15 mouse cellular contexts compared by ENCODE assay signal in the genomic region with DNA sequence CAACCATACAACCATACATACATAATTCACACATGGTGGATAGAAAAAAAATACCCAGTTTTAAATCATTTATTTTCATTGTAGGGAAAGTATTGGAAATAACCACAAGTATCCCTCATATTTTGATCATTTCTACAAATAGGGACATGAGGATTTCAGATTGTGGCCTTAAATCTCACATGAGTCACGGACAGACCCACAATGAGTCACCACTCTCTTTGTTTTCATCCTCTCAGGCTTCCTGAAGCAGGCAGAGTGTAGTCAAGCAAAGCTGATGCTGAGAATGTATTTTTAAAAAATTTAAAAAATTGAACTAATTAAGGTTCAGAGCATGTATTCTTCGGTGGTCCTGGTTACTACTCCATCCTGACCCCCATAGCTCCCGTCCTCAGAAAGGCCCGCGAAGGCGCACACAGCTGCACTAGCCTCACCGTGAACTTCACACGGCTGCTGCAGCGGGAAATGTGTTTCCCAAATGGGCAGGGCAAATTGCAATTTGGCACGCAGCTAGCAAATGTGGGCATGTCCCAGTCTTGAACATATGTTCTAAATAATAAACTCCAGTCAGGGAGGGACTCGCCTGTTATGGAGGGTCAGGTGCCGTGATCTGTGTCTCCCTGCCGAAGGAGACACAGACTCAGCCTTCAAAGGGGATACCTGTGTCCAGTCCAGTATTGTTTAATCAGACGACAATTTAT.
DNase-seq lines count a peak whose midpoint lies in the region; ATAC-seq and TF ChIP-seq lines count a peak whose summit lies in the region.
"Had no signal": no experiment of that assay in that cellular context is flagged by ENCODE, and none has a peak within 500 bp of the region (broad histone marks: within the 10 kb centered on the region; RNA-seq: fewer than 3 reads in every experiment).

No protein-coding gene starts in this region.

- H3K4me1 ChIP-seq in forebrain, embryonic 14.5 days (ENCODE audit: control insufficient read depth, insufficient read depth, low read length): no peaks in the 10 kb centered on the region
- no peaks in the 10 kb centered on the region for H3K4me1 ChIP-seq in forebrain, embryonic 15.5 days
- peaks cover 4 to 24% of the 10 kb centered on the region in 2 experiments for H3K4me1 ChIP-seq in CH12.LX (ENCODE audit: control insufficient read depth in 1 of 2, insufficient read depth in 2 of 2)
- peaks cover 23% of the 10 kb centered on the region for H3K4me1 ChIP-seq in embryonic facial prominence, embryonic 13.5 days
- H3K4me1 ChIP-seq: liver, embryonic 13.5 days had no signal

- no peak overlapping the region for H3K4me2 ChIP-seq in forebrain, embryonic 14.5 days (ENCODE audit: low read length)
- no peak overlapping the region for H3K4me2 ChIP-seq in forebrain, embryonic 15.5 days (replicated peaks)
- no peak overlapping the region for H3K4me2 ChIP-seq in CH12.LX (ENCODE audit: insufficient read depth, low read depth, poor library complexity, severe bottlenecking)
- no peak overlapping the region for H3K4me2 ChIP-seq in embryonic facial prominence, embryonic 13.5 days
- peak overlapping the region; percentile 81 for H3K4me2 ChIP-seq in myocyte (ENCODE audit: low read depth)
- H3K4me2 ChIP-seq: liver, embryonic 13.5 days had no signal

- TF ChIP-seq POLR2A in CH12.LX (IDR thresholded peaks at IDR 0.05; ENCODE audit: low read depth, low read length) (no peak), myocyte (IDR thresholded peaks at IDR 0.05; ENCODE audit: insufficient read length, low read depth) (peak; percentile 22)

- no peak for TF ChIP-seq CTCF in CH12.LX (conservative IDR thresholded peaks at IDR 0.05 in 1 of 2, IDR thresholded peaks at IDR 0.05 in 1 of 2; ENCODE audit: low read depth in 2 of 2, low read length in 2 of 2)

- H3ac ChIP-seq in myocyte (ENCODE audit: control insufficient read depth, insufficient read length): no peak overlapping the region

- no peak overlapping the region for H3K4me3 ChIP-seq in forebrain, embryonic 14.5 days (ENCODE audit: low read depth, low read length)
- H3K4me3 ChIP-seq in forebrain, embryonic 15.5 days: no peak overlapping the region
- H3K4me3 ChIP-seq in CH12.LX (replicated peaks in 1 of 3; ENCODE audit: low read depth in 2 of 3, low read length in 2 of 3, poor library complexity in 1 of 3) (no peak overlapping the region), myocyte (peak overlapping the region; percentile 1)
- H3K4me3 ChIP-seq in embryonic facial prominence, embryonic 13.5 days: no peak overlapping the region
- H3K4me3 ChIP-seq: heart, adult 2 months; liver, embryonic 13.5 days had no signal

- in situ Hi-C loops in CH12.LX (cut with MboI; ENCODE audit: low pct_ligation_motif_present, low pct_unique_long_range_greater_than_20kb, low sequenced_read_pairs): no loop called here

- TF ChIP-seq EP300 in CH12.LX (IDR thresholded peaks at IDR 0.05; ENCODE audit: low read length): no peak

- H3K27me3 ChIP-seq in forebrain, embryonic 14.5 days (replicated peaks; ENCODE audit: control insufficient read depth, insufficient read depth, low read length): no peaks in the 10 kb centered on the region
- H3K27me3 ChIP-seq in forebrain, embryonic 15.5 days: no peaks in the 10 kb centered on the region
- H3K27me3 ChIP-seq in CH12.LX (replicated peaks): no peaks in the 10 kb centered on the region
- no peaks in the 10 kb centered on the region for H3K27me3 ChIP-seq in embryonic facial prominence, embryonic 13.5 days
- H3K27me3 ChIP-seq in myocyte (ENCODE audit: control insufficient read depth, insufficient read depth, insufficient read length): no peaks in the 10 kb centered on the region
- H3K27me3 ChIP-seq: liver, embryonic 13.5 days had no signal

- dilution Hi-C loops in CH12.LX (cut with MboI; ENCODE audit: extremely low pct_ligation_motif_present, extremely low pct_unique_long_range_greater_than_20kb, low sequenced_read_pairs): no loop called here

- DNase-seq in forebrain, embryonic 14.5 days (ENCODE audit: low spot score): peak; percentile 11
- DNase-seq in CH12.LX (ENCODE audit: extremely low read depth): no peak
- no peak for DNase-seq in left cerebral cortex, adult 11 months (ENCODE audit: low spot score)
- no peak for DNase-seq in kidney, adult 11 months
- DNase-seq in cerebellum, adult 18-20 months: no peak
- DNase-seq: heart, adult 2 months; heart, postnatal 14 days; kidney, postnatal 14 days; liver, embryonic 13.5 days; lung, postnatal 14 days; midbrain, embryonic 14.5 days had no signal

- ATAC-seq in forebrain, embryonic 14.5 days: no peak
- ATAC-seq in forebrain, embryonic 15.5 days (replicated peaks): no peak
- ATAC-seq in embryonic facial prominence, embryonic 13.5 days (ENCODE audit: insufficient number of reproducible peaks, insufficient read depth, low FRiP score, low TSS enrichment, low read depth): peak; percentile 26; the same call in 1 of the 2 replicates
- ATAC-seq: inflammation-experienced regulatory T-cells, adult 6 months had no signal

- no peaks in the 10 kb centered on the region for H3K36me3 ChIP-seq in forebrain, embryonic 14.5 days (ENCODE audit: control insufficient read depth, insufficient read depth, low read length)
- no peaks in the 10 kb centered on the region for H3K36me3 ChIP-seq in forebrain, embryonic 15.5 days
- H3K36me3 ChIP-seq in CH12.LX (replicated peaks in 1 of 2; ENCODE audit: control insufficient read depth in 1 of 2, insufficient read depth in 1 of 2, low read length in 1 of 2) (no peaks in the 10 kb centered on the region), myocyte (ENCODE audit: control insufficient read depth, insufficient read depth) (no peaks in the 10 kb centered on the region)
- no peaks in the 10 kb centered on the region for H3K36me3 ChIP-seq in embryonic facial prominence, embryonic 13.5 days
- H3K36me3 ChIP-seq: liver, embryonic 13.5 days had no signal

- H3K9me3 ChIP-seq in forebrain, embryonic 14.5 days (replicated peaks; ENCODE audit: control insufficient read depth, low read length): no peaks in the 10 kb centered on the region
- H3K9me3 ChIP-seq in forebrain, embryonic 15.5 days: no peaks in the 10 kb centered on the region
- no peaks in the 10 kb centered on the region for H3K9me3 ChIP-seq in CH12.LX (replicated peaks; ENCODE audit: low read length)
- H3K9me3 ChIP-seq in embryonic facial prominence, embryonic 13.5 days: no peaks in the 10 kb centered on the region
- H3K9me3 ChIP-seq: liver, embryonic 13.5 days had no signal

- H3K27ac ChIP-seq in forebrain, embryonic 14.5 days (ENCODE audit: low read depth, low read length): no peak overlapping the region
- H3K27ac ChIP-seq in forebrain, embryonic 15.5 days (replicated peaks): no peak overlapping the region
- H3K27ac ChIP-seq in CH12.LX (ENCODE audit: insufficient read depth, low read depth): no peak overlapping the region
- no peak overlapping the region for H3K27ac ChIP-seq in embryonic facial prominence, embryonic 13.5 days
- H3K27ac ChIP-seq: heart, adult 2 months; liver, embryonic 13.5 days had no signal

- peaks cover 4% of the 10 kb centered on the region for H3K79me2 ChIP-seq in CH12.LX (replicated peaks; ENCODE audit: control insufficient read depth, extremely low read depth, insufficient read depth, poor library complexity, severe bottlenecking)
- no peaks in the 10 kb centered on the region for H3K79me2 ChIP-seq in myocyte (ENCODE audit: control insufficient read depth, insufficient read depth)

- no peak overlapping the region for H3K9ac ChIP-seq in forebrain, embryonic 14.5 days (ENCODE audit: low read length)
- no peak overlapping the region for H3K9ac ChIP-seq in forebrain, embryonic 15.5 days (replicated peaks)
- no peak overlapping the region for H3K9ac ChIP-seq in CH12.LX (ENCODE audit: insufficient read depth, low read depth)
- H3K9ac ChIP-seq in embryonic facial prominence, embryonic 13.5 days: no peak overlapping the region
- H3K9ac ChIP-seq: liver, embryonic 13.5 days had no signal

- WGBS in forebrain, embryonic 14.5 days: 83% methylated on average over 14 of the region's 14 CpGs
- 84% methylated on average over 14 of the region's 14 CpGs for WGBS in forebrain, embryonic 15.5 days
- WGBS in embryonic facial prominence, embryonic 13.5 days: 41% methylated on average over 14 of the region's 14 CpGs

- TF ChIP-seq RAD21 in CH12.LX (IDR thresholded peaks at IDR 0.05; ENCODE audit: low read depth, low read length): no peak

TF ChIP-seq in CH12.LX, 34 proteins besides CTCF, POLR2A, EP300 and RAD21:
- no peak for TF ChIP-seq USF1 (IDR thresholded peaks at IDR 0.05; ENCODE audit: low read depth, low read length)
- TF ChIP-seq BHLHE40 (IDR thresholded peaks at IDR 0.05; ENCODE audit: low read depth, low read length): 0 out of 2 replicates have a peak, but pooled peaks have one; percentile 4

TF ChIP-seq in myocyte, 11 proteins besides CTCF, POLR2A, EP300 and RAD21:
- TF ChIP-seq REST (IDR thresholded peaks at IDR 0.05; ENCODE audit: insufficient read depth, insufficient read length): no peak
- TF ChIP-seq POLR2AphosphoS2 (IDR thresholded peaks at IDR 0.05; ENCODE audit: insufficient read length, low read depth): no peak
- no peak for TF ChIP-seq E2F4 (IDR thresholded peaks at IDR 0.05; ENCODE audit: insufficient read depth)
- TF ChIP-seq CEBPB (IDR thresholded peaks at IDR 0.05; ENCODE audit: insufficient read depth, poor library complexity, severe bottlenecking): no peak
- no peak for TF ChIP-seq SRF (IDR thresholded peaks at IDR 0.05; ENCODE audit: control insufficient read depth, insufficient read length, low read depth)
- peak; percentile 36 to 89 (median 63) for TF ChIP-seq MYOG (IDR thresholded peaks at IDR 0.05; ENCODE audit: control insufficient read depth in 1 of 3, insufficient read depth in 1 of 3, insufficient read length in 2 of 3, low read depth in 2 of 3)
- TF ChIP-seq TCF12 (IDR thresholded peaks at IDR 0.05; ENCODE audit: insufficient read depth, poor library complexity, severe bottlenecking): no peak
- TF ChIP-seq USF1 (IDR thresholded peaks at IDR 0.05; ENCODE audit: low read depth): no peak
- peak in 2 of 3 experiments; percentile 41 to 74 for TF ChIP-seq MYOD1 (IDR thresholded peaks at IDR 0.05; ENCODE audit: control insufficient read depth in 1 of 3, insufficient read length in 2 of 3, low read depth in 2 of 3)
- TF ChIP-seq MAX (IDR thresholded peaks at IDR 0.05; ENCODE audit: low read depth): no peak
- TF ChIP-seq TCF3 (IDR thresholded peaks at IDR 0.05; ENCODE audit: insufficient read length, low read depth): peak; percentile 6
